Mouse (Mus musculus) CD4-positive, CD25-positive, alpha-beta regulatory T cell, adult 4 months (primary cell): Measurements from ENCODE around the gene Olfr470. TPM values are rescaled to one million over a fixed set of nuclear protein-coding genes. Genes with fewer than 3 reads are reported as not detected.
"Not testable (repeated sequence)": the region's sequence is repeated elsewhere in the genome, so short reads cannot be mapped to it uniquely, and the experiment has no call there.

Experiments used
- ATAC-seq: one replicate; pipeline ENCODE4 v1.8.0; 2017
- polyA plus RNA-seq, 2 experiments: library from polyadenylated mRNA; unstranded; fragments of 100-300 nt; shearing (Covaris generic); gene quantifications; one replicate each; pipeline ENCODE4 v1.2.1; 2017

Olfr470 gene
- under 1 TPM; 0.47 to 0.58 TPM for polyA plus RNA-seq

DNA sequence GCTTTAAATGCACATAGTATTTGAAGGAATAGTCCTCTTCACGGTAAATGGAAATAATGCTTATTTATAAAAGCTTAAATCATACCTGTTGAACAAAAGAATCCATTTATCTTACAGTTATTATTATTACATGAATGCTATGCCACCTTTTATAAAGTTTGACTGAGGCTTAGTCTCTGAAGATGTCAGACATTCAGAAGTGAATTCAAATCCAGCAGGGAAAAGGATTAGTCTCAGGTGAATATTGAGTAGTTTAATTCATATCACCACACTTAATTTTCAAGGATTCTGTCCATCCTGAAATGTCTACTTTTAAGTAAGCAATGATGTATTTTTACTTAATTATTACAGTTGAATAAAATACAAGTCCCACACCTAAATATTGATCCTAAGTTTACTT lies at the start of gene Olfr470:
TSS of gene Olfr470 (minus strand) at position 101 of the 400 bp plus-strand sequence.
- not testable (repeated sequence) for ATAC-seq

DNA sequence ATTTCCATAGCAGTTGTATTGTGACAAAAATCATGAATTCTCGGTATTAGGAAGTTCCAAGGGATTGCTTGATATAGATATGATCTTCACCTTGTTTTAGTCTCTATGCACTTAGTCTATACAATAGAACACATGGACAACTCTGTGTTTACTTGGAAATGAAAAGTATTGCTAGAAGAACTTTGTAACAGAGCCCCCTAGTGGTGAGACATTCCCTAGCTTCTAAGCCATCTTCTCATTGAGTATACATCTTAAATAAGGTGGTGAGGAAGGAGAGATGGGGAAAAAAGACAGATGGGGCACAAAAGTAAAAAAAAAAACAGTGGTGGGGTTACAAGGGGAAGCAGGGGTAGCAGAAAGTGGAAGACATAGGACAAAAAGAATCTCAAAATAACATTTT lies 5.6 kb downstream of the Olfr470 start:
- ATAC-seq, result no peak

DNA sequence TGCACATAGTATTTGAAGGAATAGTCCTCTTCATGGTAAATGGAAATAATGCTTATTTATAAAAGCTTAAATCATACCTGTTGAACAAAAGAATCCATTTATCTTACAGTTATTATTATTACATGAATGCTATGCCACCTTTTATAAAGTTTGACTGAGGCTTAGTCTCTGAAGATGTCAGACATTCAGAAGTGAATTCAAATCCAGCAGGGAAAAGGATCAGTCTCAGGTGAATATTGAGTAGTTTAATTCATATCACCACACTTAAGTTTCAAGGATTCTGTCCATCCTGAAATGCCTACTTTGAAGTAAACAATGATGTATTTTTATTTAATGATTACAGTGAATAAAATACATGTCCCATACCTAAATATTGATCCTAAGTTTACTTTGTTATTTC lies 21.8 kb downstream of the Olfr470 start, which contains the start of gene Olfr469:
TSS of gene Olfr469 (minus strand) at position 101 of the 400 bp plus-strand sequence.
- not testable (repeated sequence) for ATAC-seq

DNA sequence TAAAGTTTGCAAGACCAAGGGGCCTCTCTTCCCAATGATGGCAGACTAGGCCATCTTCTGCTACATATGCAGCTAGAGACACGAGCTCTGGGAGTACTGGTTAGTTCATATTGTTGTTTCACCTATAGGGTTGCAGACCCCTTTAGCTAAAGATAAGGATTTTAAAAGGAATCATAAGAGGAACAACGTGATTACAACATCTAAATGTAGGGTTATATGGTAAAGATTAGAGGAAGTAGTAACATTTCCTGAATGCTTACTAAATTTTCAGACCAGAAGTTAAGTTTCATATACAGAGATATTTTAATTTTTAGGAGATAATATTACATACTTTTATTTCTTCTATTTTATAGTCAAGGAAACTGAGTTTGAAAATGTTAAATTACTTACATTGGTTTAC lies 23.4 kb downstream of the Olfr470 start:
- not testable (repeated sequence) for ATAC-seq

DNA sequence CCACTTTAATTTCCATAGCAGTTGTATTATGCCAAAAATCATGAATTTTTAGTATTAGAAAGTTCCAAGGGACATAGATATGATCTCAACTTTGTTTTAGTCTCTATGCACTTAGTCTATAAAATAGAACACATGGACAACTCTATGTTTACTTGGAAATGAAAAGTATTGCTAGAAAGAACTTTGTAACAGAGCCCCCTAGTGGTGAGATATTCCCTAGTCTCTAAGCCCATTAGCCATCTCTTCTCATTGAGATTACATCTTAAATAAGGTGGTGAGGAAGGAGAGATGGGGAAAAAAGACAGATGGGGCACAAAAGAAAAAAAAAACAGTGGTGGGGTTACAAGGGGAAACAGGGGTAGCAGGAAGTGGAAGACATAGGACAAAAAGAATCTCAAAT lies 27.8 kb downstream of the Olfr470 start:
- no peak for ATAC-seq

DNA sequence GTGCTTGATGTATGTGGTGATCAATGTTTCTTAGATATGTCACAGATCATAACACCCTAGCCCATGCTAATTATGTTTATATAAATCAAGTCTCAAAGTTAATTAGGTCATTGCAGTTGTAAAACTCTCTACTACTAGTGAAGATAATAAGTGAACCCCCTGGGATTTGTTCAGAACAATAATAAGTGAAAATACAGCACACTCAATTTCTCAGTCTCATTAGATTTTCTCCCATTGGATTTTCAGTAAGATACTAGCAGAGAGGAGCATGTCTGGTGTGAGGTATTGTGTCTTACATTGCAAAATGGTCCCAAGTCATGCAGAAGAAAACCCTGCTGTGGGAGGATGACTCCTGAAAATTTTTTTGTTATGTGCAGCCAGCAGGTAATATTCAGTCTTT lies 35.3 kb downstream of the Olfr470 start, which contains the start of gene Olfr467:
TSS of gene Olfr467 (plus strand) at position 301 of the 400 bp plus-strand sequence.
- ATAC-seq, result no peak

DNA sequence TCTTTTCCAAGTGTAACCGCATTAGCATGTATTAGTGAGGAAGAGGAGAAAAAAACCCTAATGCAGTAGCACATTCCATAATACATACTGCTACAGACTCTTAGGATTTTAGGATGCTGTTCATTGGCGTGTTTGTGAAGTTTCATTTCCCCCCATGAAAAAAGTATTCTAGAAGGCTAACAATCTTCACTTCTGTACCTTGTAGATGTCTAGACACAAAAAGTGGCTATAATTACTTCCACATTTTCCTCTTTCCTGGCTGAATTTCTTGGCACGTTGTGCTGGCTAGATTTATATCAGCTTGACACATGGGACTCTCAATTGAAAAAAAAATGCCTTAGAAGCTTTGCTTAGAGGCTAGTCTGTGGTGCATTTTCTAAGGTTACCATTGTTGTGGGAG lies 45.2 kb downstream of the Olfr470 start:
- no peak for ATAC-seq

DNA sequence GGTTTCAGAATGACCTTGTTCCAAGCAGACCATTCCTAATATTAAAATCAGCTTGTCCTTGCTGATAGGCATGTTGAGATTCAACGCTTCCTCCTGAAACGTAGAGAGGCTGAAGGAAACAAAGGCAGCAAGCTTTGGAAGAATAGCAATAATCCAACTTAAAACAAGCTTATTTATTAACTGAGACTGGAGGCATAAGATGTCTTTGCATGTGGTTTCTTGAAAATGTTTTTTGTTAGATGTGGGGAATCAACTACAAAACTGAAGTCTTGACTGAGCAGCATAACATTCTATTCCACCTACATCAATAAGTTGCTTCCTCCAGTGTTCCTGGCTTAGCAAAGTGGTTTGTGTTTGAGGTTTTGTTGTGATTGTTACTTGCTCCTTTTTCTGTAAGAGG lies 46.2 kb downstream of the Olfr470 start, which contains the start of gene Ovch2:
TSS of gene Ovch2 (minus strand) at position 101 of the 400 bp plus-strand sequence.
- no peak for ATAC-seq

DNA sequence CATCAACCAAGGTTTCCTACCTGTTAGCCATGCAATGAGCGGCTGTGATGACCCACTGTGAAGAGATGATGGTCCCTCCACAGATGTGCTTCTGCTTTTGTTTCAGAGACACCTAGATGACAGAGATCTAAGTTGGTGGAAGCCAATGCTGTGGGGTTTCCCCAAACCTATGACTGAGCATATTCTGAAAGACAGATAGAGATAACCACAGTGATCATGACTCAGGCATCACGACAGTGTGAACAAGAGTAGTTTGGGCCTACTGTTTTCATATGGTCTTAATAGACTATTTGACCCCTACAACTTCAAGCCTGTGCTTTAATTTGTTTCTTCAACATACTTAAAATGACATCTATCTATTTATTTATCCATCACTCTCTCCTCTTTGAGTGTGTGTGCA lies 50.8 kb downstream of the Olfr470 start:
- ATAC-seq, result no peak

Other genes with a start within 250 kb of the Olfr470 start
- not detected for gene 5330417H12Rik, start 222.3 kb downstream of the Olfr470 start, polyA plus RNA-seq
- not detected for gene Cyb5r2, start 89.5 kb downstream of the Olfr470 start, polyA plus RNA-seq
- gene Ovch2, start 46.3 kb downstream of the Olfr470 start, polyA plus RNA-seq, result not detected
- not detected for gene Olfr467, start 35.2 kb downstream of the Olfr470 start, polyA plus RNA-seq
- not detected for gene Olfr469, start 21.9 kb downstream of the Olfr470 start, polyA plus RNA-seq
- under 1 TPM in 1 of 2 experiments, not detected in 1; 0.09 TPM for gene Olfr472, start 50.4 kb upstream of the Olfr470 start, polyA plus RNA-seq
- not detected for gene Olfr473, start 83.0 kb upstream of the Olfr470 start, polyA plus RNA-seq
- not detected for gene Olfr474, start 107.2 kb upstream of the Olfr470 start, polyA plus RNA-seq
- gene Olfr476, start 117.3 kb upstream of the Olfr470 start, polyA plus RNA-seq, result not detected
- not detected for gene Olfr477, start 139.2 kb upstream of the Olfr470 start, polyA plus RNA-seq
- gene Olfr478, start 186.5 kb upstream of the Olfr470 start, polyA plus RNA-seq, result not detected
- gene Olfr479, start 203.2 kb upstream of the Olfr470 start, polyA plus RNA-seq, result under 1 TPM in 1 of 2 experiments, not detected in 1; 0.15 TPM
- gene Olfr480, start 219.9 kb upstream of the Olfr470 start, polyA plus RNA-seq, result not detected
- under 1 TPM in 1 of 2 experiments, not detected in 1; 0.16 TPM for gene Olfr481, start 232.4 kb upstream of the Olfr470 start, polyA plus RNA-seq